Mouse (Mus musculus): Measurements from ENCODE around the gene Lrrc55.

GRCm38 (mm10) chr2:85123869-85124535 is 73.0 kb downstream of the Lrrc55 start:
- TF ChIP-seq CTCF (IDR thresholded peaks at IDR 0.05; ENCODE audit: low read depth) (peak; percentile 89), EP300 (IDR thresholded peaks at IDR 0.05; ENCODE audit: low read depth) (no peak)
